Mouse (Mus musculus) liver, embryonic 14.5 days (tissue): ENCODE results near the gene Kcnj16. TPM values are rescaled to one million over a fixed set of nuclear protein-coding genes. Genes with fewer than 3 reads are reported as not detected.

Experiments
- ATAC-seq: fragments of 200-750 bp; cut with Nextera tagmentation; 2 replicates; pipeline ENCODE4 v1.8.0; 2017; ENCODE audit warnings: moderate number of reproducible peaks, mild to moderate bottlenecking, moderate library complexity; ENCODE audit not compliant: insufficient read depth
- DNase-seq, 3 experiments: peaks; one replicate each; pipeline ENCODE4 v3.0.0-alpha.2; 2012 to 2013; ENCODE audit warnings: low read depth in 3 of 3, low spot score in 3 of 3
- H3K27ac ChIP-seq: fragments of 300-500 bp; sonication (generic); 2 replicates; pipeline ENCODE4 v1.5.1; 2014; ENCODE audit warnings: moderate library complexity, mild to moderate bottlenecking, control low read depth, inconsistent platforms
- H3K27me3 ChIP-seq: fragments of 300-500 bp; sonication (generic); 2 replicates; pipeline ENCODE4 v1.6.1; 2014; ENCODE audit warnings: mild to moderate bottlenecking, low read length, moderate library complexity; ENCODE audit not compliant: control insufficient read depth, insufficient read depth
- H3K36me3 ChIP-seq: fragments of 300-500 bp; sonication (generic); replicated peaks from 2 replicates; pipeline ENCODE4 v1.6.1; 2014; ENCODE audit warnings: low read depth; ENCODE audit not compliant: control insufficient read depth, insufficient read depth
- H3K4me1 ChIP-seq, 2 experiments: fragments of 200-500 bp in 1 of 2; fragments of 300-500 bp in 1 of 2; sonication (generic) in 1 of 2; replicated peaks; 2 replicates each; pipeline ENCODE4 v1.6.1; 2012 to 2014; ENCODE audit warnings: antibody characterized with exemption in 1 of 2, inconsistent platforms in 1 of 2, low read length in 1 of 2; ENCODE audit not compliant: control insufficient read depth in 2 of 2, insufficient read depth in 2 of 2
- H3K4me2 ChIP-seq: fragments of 300-500 bp; sonication (generic); 2 replicates; pipeline ENCODE4 v1.6.1; 2014; ENCODE audit warnings: low read depth, mild to moderate bottlenecking, control low read depth, moderate library complexity
- H3K4me3 ChIP-seq, 2 experiments: fragments of 200-500 bp in 1 of 2; fragments of 300-500 bp in 1 of 2; sonication (generic) in 1 of 2; 2 replicates each; pipeline ENCODE4 v1.5.1; 2012 to 2014; ENCODE audit warnings: low read depth in 2 of 2, low read length in 2 of 2, mild to moderate bottlenecking in 2 of 2, control low read depth in 1 of 2, inconsistent platforms in 1 of 2, moderate library complexity in 1 of 2; ENCODE audit not compliant: insufficient read depth in 1 of 2
- H3K9ac ChIP-seq: fragments of 300-500 bp; sonication (generic); replicated peaks from 2 replicates; pipeline ENCODE4 v1.6.1; 2014; ENCODE audit warnings: mild to moderate bottlenecking, control low read depth, moderate library complexity
- H3K9me3 ChIP-seq: fragments of 300-500 bp; sonication (generic); 2 replicates; pipeline ENCODE4 v1.6.1; 2016; ENCODE audit warnings: low read length, mixed read lengths; ENCODE audit not compliant: control insufficient read depth
- CTCF ChIP-seq: IDR thresholded peaks from 2 replicates; pipeline ENCODE4 v1.5.1; 2016; ENCODE audit warnings: antibody characterized with exemption, low read depth, control low read depth
- EP300 ChIP-seq: IDR thresholded peaks from 2 replicates; pipeline ENCODE4 v1.6.1; 2016; ENCODE audit warnings: antibody characterized with exemption, low read depth
- WGBS: fragments of 180-500 bp; shearing (Covaris S2); extraction: QIAGEN DNeasy Blood & Tissue Kit; methylation state at CpG from one replicate; pipeline ENCODE4 v1.1.7; 2014; ENCODE audit not compliant: insufficient replicate concordance; 5-methylcytosine and 5-hydroxymethylcytosine counted together
- polyA plus RNA-seq, 2 experiments: library from polyadenylated mRNA; depleted of rRNA in 1 of 2; stranded (reverse) in 1 of 2; unstranded in 1 of 2; fragments of >200 nt; fragmentation: Nextera tagmentation in 1 of 2; extraction: Ambion mirVana in 1 of 2; gene quantifications; 2 replicates each; pipeline versions ENCODE4 v1.2.1 to v1.2.3; 2012 to 2014

Gene Kcnj16
- polyA plus RNA-seq, 2 experiments, result 0.06 TPM; not detected in 1

DNA sequence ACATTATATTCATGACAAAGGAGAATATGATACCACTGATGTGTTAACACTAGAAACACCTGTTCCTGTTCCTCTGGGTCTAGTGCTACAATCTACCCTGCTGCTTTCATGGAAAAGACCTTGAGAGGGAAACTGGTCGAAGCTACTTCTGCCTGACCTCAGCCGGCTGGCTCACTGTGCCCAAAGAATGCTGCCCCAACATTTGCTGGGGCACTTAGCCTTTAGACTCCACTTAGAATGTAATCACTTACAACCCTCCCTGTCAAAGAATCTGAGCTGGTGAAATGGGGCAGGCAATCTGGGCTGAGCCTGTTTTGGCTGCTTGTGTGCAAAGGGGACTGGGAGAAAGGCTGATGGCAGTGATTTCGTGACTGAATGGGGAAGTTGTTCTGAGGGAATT, 18.1 kb downstream of the Kcnj16 start:
- no peak overlapping the region for H3K4me3 ChIP-seq
- no peaks in the 10 kb centered on the region for H3K4me1 ChIP-seq
- H3K27ac ChIP-seq, result no peak overlapping the region
- no peaks in the 10 kb centered on the region for H3K27me3 ChIP-seq
- H3K9me3 ChIP-seq, result no peaks in the 10 kb centered on the region
- H3K4me2 ChIP-seq, result no peak overlapping the region
- H3K36me3 ChIP-seq, result no peaks in the 10 kb centered on the region
- 45% methylated on average over 3 of the region's 3 CpGs for WGBS
- H3K9ac ChIP-seq, result no peak overlapping the region
- no peak for TF ChIP-seq EP300
- no peak for TF ChIP-seq CTCF
- no peak for DNase-seq
- no peak for ATAC-seq

DNA sequence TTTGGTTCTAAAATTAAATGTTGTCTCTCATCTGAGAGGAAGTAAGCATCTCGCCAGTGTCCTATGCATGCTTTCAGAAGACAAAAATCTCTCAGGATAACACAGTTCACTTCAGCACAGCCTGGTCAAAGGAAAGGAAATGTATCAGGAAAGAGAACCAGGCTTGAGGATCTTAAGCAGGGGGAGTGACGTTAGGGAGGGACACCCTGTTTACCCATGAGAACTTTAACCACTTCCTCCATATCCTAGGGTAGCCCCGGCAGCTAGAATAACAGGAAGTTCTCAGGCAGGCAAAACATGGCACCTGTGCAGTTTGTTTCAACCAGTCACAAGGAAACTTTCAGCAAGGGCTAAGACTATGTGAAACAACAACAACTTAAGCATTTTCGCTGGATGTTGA, 25.8 kb downstream of the Kcnj16 start:
- no peak for TF ChIP-seq EP300
- TF ChIP-seq CTCF, result no peak
- no peak overlapping the region for H3K9ac ChIP-seq
- no peaks in the 10 kb centered on the region for H3K27me3 ChIP-seq
- WGBS, result 14% methylated on average over 4 of the region's 4 CpGs
- DNase-seq (peak in 2 of 3 experiments; percentile 1), ATAC-seq (peak; percentile 39; the same call in 1 of the 2 replicates)
- H3K36me3 ChIP-seq, result no peaks in the 10 kb centered on the region
- H3K9me3 ChIP-seq, result no peaks in the 10 kb centered on the region
- no peak overlapping the region for H3K27ac ChIP-seq
- no peak overlapping the region for H3K4me2 ChIP-seq
- no peaks in the 10 kb centered on the region for H3K4me1 ChIP-seq
- H3K4me3 ChIP-seq, result no peak overlapping the region

DNA sequence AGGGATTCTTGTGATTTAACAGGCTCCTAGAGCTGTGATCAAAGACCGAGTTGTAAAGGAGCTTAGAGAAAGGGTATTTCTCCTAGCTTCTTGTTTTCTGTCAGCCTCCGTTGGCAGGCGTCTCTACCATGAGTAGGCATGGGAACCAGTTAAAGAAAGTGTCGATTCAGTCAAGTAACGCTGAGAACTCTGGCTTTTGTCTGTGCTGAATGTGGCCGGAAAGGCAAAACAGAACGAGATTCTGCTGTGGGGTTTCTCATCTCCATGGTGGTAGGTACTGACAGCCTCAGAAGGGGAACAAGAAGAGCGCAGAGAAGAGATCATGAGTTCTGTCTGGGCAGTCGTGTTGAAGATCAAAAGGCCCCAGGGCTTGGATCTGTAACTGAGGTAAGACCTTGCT, 29.4 kb downstream of the Kcnj16 start:
- H3K4me2 ChIP-seq, result no peak overlapping the region
- no peaks in the 10 kb centered on the region for H3K4me1 ChIP-seq
- ATAC-seq, result no peak
- TF ChIP-seq EP300, result no peak
- TF ChIP-seq CTCF, result no peak
- WGBS, result 49% methylated on average over 9 of the region's 9 CpGs
- H3K27ac ChIP-seq, result no peak overlapping the region
- H3K9me3 ChIP-seq, result no peaks in the 10 kb centered on the region
- H3K27me3 ChIP-seq, result no peaks in the 10 kb centered on the region
- DNase-seq, result no peak
- no peak overlapping the region for H3K4me3 ChIP-seq
- H3K36me3 ChIP-seq, result no peaks in the 10 kb centered on the region
- no peak overlapping the region for H3K9ac ChIP-seq

DNA sequence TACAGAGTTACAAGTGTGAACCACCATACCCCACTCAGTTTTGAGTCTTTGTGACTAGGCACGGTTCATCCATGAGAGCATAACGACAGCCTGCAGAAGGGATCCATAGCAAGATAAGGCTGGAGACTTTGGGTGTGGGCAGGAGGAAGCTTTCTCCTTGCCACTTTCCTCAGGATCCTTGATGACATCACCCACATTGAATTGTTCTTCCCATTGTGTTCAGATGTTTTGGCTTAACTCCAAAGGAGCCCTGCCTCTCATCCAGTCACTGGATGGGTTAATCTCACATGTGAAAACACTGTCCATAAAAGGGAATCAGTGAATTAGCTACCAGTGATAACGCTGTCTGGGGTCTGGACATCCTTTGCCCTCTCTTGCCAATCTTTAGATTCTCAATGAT, 37.3 kb downstream of the Kcnj16 start:
- no peak overlapping the region for H3K4me3 ChIP-seq
- H3K27me3 ChIP-seq, result no peaks in the 10 kb centered on the region
- no peak overlapping the region for H3K27ac ChIP-seq
- H3K36me3 ChIP-seq, result no peaks in the 10 kb centered on the region
- no peak overlapping the region for H3K9ac ChIP-seq
- no peak for TF ChIP-seq EP300
- TF ChIP-seq CTCF, result no peak
- ATAC-seq (no peak), DNase-seq (no peak)
- no peaks in the 10 kb centered on the region for H3K4me1 ChIP-seq
- 29% methylated on average over 3 of the region's 3 CpGs for WGBS
- no peak overlapping the region for H3K4me2 ChIP-seq
- H3K9me3 ChIP-seq, result no peaks in the 10 kb centered on the region

DNA sequence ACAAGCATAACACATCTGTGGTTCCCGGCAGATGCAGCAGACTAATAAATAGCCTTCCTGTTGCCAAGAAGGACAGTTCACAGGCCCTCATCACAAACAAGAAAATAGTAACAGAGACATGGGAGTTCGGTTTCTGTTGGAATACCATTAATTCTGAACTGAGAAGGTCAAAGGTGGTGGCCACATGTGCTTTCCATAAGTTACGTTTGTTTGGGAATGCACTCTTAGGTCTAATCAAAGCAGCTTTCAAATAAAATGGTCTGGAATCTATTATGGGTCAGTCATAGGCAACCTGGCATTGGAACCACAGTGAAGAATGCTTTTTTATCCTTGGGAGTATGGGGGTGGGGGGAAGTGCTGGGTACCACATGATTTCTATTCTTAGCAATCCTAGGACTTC, 41.6 kb downstream of the Kcnj16 start:
- DNase-seq (no peak), ATAC-seq (no peak)
- Histone ChIP-seq H3K27me3 (no peaks in the 10 kb centered on the region), H3K9ac (no peak overlapping the region), H3K4me1 (no peaks in the 10 kb centered on the region), H3K9me3 (no peaks in the 10 kb centered on the region), H3K4me2 (no peak overlapping the region), H3K27ac (no peak overlapping the region), H3K4me3 (no peak overlapping the region), H3K36me3 (no peaks in the 10 kb centered on the region)
- 63% methylated on average over 3 of the region's 3 CpGs for WGBS
- TF ChIP-seq EP300 (no peak), CTCF (no peak)
